Mouse (Mus musculus): ENCODE results near the gene Olfr1228.

Gene Olfr1228

GRCm38 (mm10) chr2:89253962-89254361 lies at the start of gene Olfr1228:
Olfr1228 (minus strand) TSS chr2:89254062.
- DNase-seq (ENCODE audit: low spot score) = no peak

- no peak for DNase-seq (ENCODE audit: low spot score)
These were observed 43.3 kb upstream of the Olfr1228 start, which contains the start of gene Olfr1230 for GRCm38 (mm10) chr2:89297168-89297567. Olfr1230 (minus strand) TSS chr2:89297268.

DNA sequence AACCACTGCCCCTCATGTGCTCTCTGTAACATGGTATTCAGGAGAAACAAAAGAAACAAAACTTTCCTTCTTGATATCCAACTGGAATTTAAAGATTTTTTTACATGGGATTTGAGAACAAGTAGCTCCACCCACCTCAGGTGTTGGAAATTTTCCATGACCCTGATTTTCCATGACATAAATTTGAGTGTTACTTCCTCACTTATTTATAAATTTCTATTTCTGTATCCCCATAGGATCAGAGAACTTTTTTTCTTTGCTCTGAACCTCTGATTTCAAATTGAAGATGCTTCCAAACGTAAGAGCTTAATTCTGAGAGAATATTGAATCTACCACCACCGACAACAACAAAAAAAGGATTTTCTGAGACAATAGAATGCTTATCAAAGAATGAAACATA lies 34.1 kb upstream of the Olfr1228 start, which contains the start of gene Olfr1229:
TSS of gene Olfr1229 (minus strand) at position 101 of the 400 bp plus-strand sequence.
- DNase-seq (ENCODE audit: low spot score) = no peak

GRCm38 (mm10) chr2:89199948-89200347 lies 53.9 kb downstream of the Olfr1228 start, which contains the start of gene Olfr1226:
Olfr1226 (minus strand) TSS chr2:89200048.
- DNase-seq (ENCODE audit: low spot score) = no peak
